Mouse (Mus musculus) cerebellum, adult 2 months (tissue): ENCODE results near the gene Alkbh6.

Experiments used
- CTCF ChIP-seq: fragments of 200-500 bp; IDR thresholded peaks from 2 replicates; pipeline ENCODE4 v1.5.1; 2011; ENCODE audit warnings: low read depth, mild to moderate bottlenecking, control low read depth, low read length, moderate library complexity, borderline replicate concordance; ENCODE audit not compliant: insufficient read depth
- POLR2A ChIP-seq: fragments of 200-500 bp; IDR thresholded peaks from 2 replicates; pipeline ENCODE4 v1.6.1; 2011; ENCODE audit warnings: low read length, control low read depth, borderline replicate concordance; ENCODE audit not compliant: insufficient read depth

DNA sequence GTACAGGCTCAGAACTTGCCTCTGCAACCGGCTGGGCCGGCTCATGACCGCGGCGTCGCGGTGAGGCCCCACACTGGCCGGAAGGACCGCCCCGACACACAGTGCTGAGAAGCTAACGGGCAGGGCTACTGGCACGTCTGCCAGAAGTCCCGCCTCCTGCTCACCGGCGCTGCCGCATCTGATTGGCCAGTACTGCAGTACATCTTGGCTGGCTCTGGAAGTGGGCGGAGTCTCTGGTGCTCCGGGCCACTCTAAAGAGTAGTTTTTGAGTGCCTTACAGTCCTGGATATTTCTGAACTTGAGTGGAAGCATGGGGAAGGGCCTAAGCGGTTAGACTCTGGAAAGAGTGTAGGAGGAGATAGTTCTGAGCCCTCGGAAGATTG lies 13.8 kb downstream of the Alkbh6 start:
- no peak for TF ChIP-seq CTCF
- peak; percentile 84 for TF ChIP-seq POLR2A
